Mouse (Mus musculus) midbrain, embryonic 13.5 days (tissue): ENCODE results near the gene Pdcl2. TPM values are rescaled to one million over a fixed set of nuclear protein-coding genes. Genes with fewer than 3 reads are reported as not detected.

Experiments
- ATAC-seq: fragments of 200-750 bp; cut with Nextera tagmentation; 2 replicates; pipeline ENCODE4 v1.8.0; 2017; ENCODE audit warnings: mild to moderate bottlenecking, moderate TSS enrichment, moderate library complexity
- H3K27ac ChIP-seq: fragments of 300-500 bp; sonication (generic); 2 replicates; pipeline ENCODE4 v1.5.1; 2015; ENCODE audit warnings: inconsistent platforms, mild to moderate bottlenecking, moderate library complexity
- H3K27me3 ChIP-seq: fragments of 300-500 bp; sonication (generic); 2 replicates; pipeline ENCODE4 v1.6.1; 2015; ENCODE audit warnings: mild to moderate bottlenecking, inconsistent platforms
- H3K36me3 ChIP-seq: fragments of 300-500 bp; sonication (generic); 2 replicates; pipeline ENCODE4 v1.6.1; 2015; ENCODE audit warnings: mild to moderate bottlenecking, inconsistent platforms
- H3K4me1 ChIP-seq: fragments of 300-500 bp; sonication (generic); replicated peaks from 2 replicates; pipeline ENCODE4 v1.6.1; 2015; ENCODE audit warnings: inconsistent platforms
- H3K4me2 ChIP-seq: fragments of 300-500 bp; sonication (generic); replicated peaks from 2 replicates; pipeline ENCODE4 v1.6.1; 2015; ENCODE audit warnings: moderate library complexity, mild to moderate bottlenecking, inconsistent platforms
- H3K4me3 ChIP-seq: fragments of 300-500 bp; sonication (generic); replicated peaks from 2 replicates; pipeline ENCODE4 v1.5.1; 2015; ENCODE audit warnings: mild to moderate bottlenecking, inconsistent platforms
- H3K9ac ChIP-seq: fragments of 300-500 bp; sonication (generic); replicated peaks from 2 replicates; pipeline ENCODE4 v1.6.1; 2015; ENCODE audit warnings: mild to moderate bottlenecking, inconsistent platforms
- H3K9me3 ChIP-seq: fragments of 300-500 bp; sonication (generic); 2 replicates; pipeline ENCODE4 v1.6.1; 2016; ENCODE audit warnings: mild to moderate bottlenecking, inconsistent platforms
- WGBS: fragments of 180-500 bp; shearing (Covaris S2); methylation state at CpG from one replicate; pipeline ENCODE4 v1.1.7; 2015; 5-methylcytosine and 5-hydroxymethylcytosine counted together
- polyA plus RNA-seq: library from polyadenylated mRNA; unstranded; fragments of >200 nt; fragmentation: Nextera tagmentation; extraction: Ambion mirVana; gene quantifications from 2 replicates; pipeline ENCODE4 v1.2.1, GENCODE M21; 2015

The Pdcl2 gene
- polyA plus RNA-seq: not detected in 2 replicates

- no peak within 1 kb of the TSS for H3K4me2 ChIP-seq
- H3K9ac ChIP-seq: no peak within 1 kb of the TSS
- WGBS: 90% methylated on average over 7 of the region's 7 CpGs
- no peaks in the 10 kb centered on the region for H3K4me1 ChIP-seq
- H3K27me3 ChIP-seq: no peaks in the 10 kb centered on the region
- no peak within 1 kb of the TSS for H3K27ac ChIP-seq
- H3K9me3 ChIP-seq: no peaks in the 10 kb centered on the region
- ATAC-seq: no peak
- H3K4me3 ChIP-seq: no peak within 1 kb of the TSS
- H3K36me3 ChIP-seq: no peaks in the 10 kb centered on the region
These were observed at the start of gene Pdcl2 for GRCm38 (mm10) chr5:76330953-76331352. Gene Pdcl2, minus strand, starts transcription at chr5:76331156.

GRCm38 (mm10) chr5:76379216-76379615, 48.3 kb upstream of the Pdcl2 start:
- WGBS: 45% methylated on average over 3 of the region's 3 CpGs
- no peaks in the 10 kb centered on the region for H3K4me1 ChIP-seq
- no peak for ATAC-seq
- no peaks in the 10 kb centered on the region for H3K27me3 ChIP-seq
- H3K36me3 ChIP-seq: no peaks in the 10 kb centered on the region
- no peak overlapping the region for H3K27ac ChIP-seq
- no peak overlapping the region for H3K4me2 ChIP-seq
- no peaks in the 10 kb centered on the region for H3K9me3 ChIP-seq
- no peak overlapping the region for H3K9ac ChIP-seq
- H3K4me3 ChIP-seq: no peak overlapping the region

GRCm38 (mm10) chr5:76369215-76369840, 38.4 kb upstream of the Pdcl2 start:
- no peaks in the 10 kb centered on the region for H3K36me3 ChIP-seq
- 86% methylated on average over 8 of the region's 8 CpGs for WGBS
- no peak overlapping the region for H3K27ac ChIP-seq
- H3K9ac ChIP-seq: no peak overlapping the region
- H3K27me3 ChIP-seq: peaks cover 10% of the 10 kb centered on the region
- no peaks in the 10 kb centered on the region for H3K9me3 ChIP-seq
- H3K4me1 ChIP-seq: no peaks in the 10 kb centered on the region
- H3K4me3 ChIP-seq: no peak overlapping the region
- H3K4me2 ChIP-seq: no peak overlapping the region
- no peak for ATAC-seq

GRCm38 (mm10) chr5:76365406-76365805, 34.5 kb upstream of the Pdcl2 start:
- no peak overlapping the region for H3K27ac ChIP-seq
- H3K4me1 ChIP-seq: peaks cover 12% of the 10 kb centered on the region
- H3K36me3 ChIP-seq: no peaks in the 10 kb centered on the region
- 39% methylated on average over 5 of the region's 5 CpGs for WGBS
- no peak for ATAC-seq
- H3K4me2 ChIP-seq: no peak overlapping the region
- H3K9ac ChIP-seq: no peak overlapping the region
- peaks cover 31% of the 10 kb centered on the region for H3K27me3 ChIP-seq
- no peak overlapping the region for H3K4me3 ChIP-seq
- no peaks in the 10 kb centered on the region for H3K9me3 ChIP-seq

- ATAC-seq: peak; percentile 65; the same call in 1 of the 2 replicates
- 4% methylated on average over 35 of the region's 35 CpGs for WGBS
- H3K4me2 ChIP-seq: peak within 1 kb of the TSS; percentile 75
- H3K9ac ChIP-seq: peak within 1 kb of the TSS; percentile 49
- peaks cover 12% of the 10 kb centered on the region for H3K4me1 ChIP-seq
- no peaks in the 10 kb centered on the region for H3K9me3 ChIP-seq
- H3K4me3 ChIP-seq: peak within 1 kb of the TSS; percentile 40
- peaks cover 31% of the 10 kb centered on the region for H3K27me3 ChIP-seq
- H3K36me3 ChIP-seq: no peaks in the 10 kb centered on the region
- no peak within 1 kb of the TSS for H3K27ac ChIP-seq
These were observed 32.6 kb upstream of the Pdcl2 start, which contains the start of gene Nmu for GRCm38 (mm10) chr5:76363453-76364104. Gene Nmu, minus strand, starts transcription at chr5:76363788.

GRCm38 (mm10) chr5:76360786-76361185, 29.8 kb upstream of the Pdcl2 start:
- 92% methylated on average over 4 of the region's 4 CpGs for WGBS
- H3K4me3 ChIP-seq: no peak overlapping the region
- H3K4me1 ChIP-seq: peaks cover 12% of the 10 kb centered on the region
- no peaks in the 10 kb centered on the region for H3K9me3 ChIP-seq
- no peak for ATAC-seq
- peaks cover 31% of the 10 kb centered on the region for H3K27me3 ChIP-seq
- no peak overlapping the region for H3K4me2 ChIP-seq
- H3K27ac ChIP-seq: no peak overlapping the region
- H3K9ac ChIP-seq: no peak overlapping the region
- H3K36me3 ChIP-seq: no peaks in the 10 kb centered on the region

GRCm38 (mm10) chr5:76360057-76360456, 29.1 kb upstream of the Pdcl2 start:
- WGBS: 71% methylated on average over 1 of the region's 1 CpGs
- Histone ChIP-seq H3K27ac (no peak overlapping the region), H3K36me3 (no peaks in the 10 kb centered on the region), H3K9me3 (no peaks in the 10 kb centered on the region), H3K4me3 (no peak overlapping the region), H3K4me2 (no peak overlapping the region), H3K9ac (no peak overlapping the region), H3K4me1 (peaks cover 12% of the 10 kb centered on the region), H3K27me3 (peaks cover 27% of the 10 kb centered on the region)
- ATAC-seq: no peak

GRCm38 (mm10) chr5:76351953-76352611, 21.1 kb upstream of the Pdcl2 start:
- Histone ChIP-seq H3K36me3 (no peaks in the 10 kb centered on the region), H3K4me1 (no peaks in the 10 kb centered on the region), H3K27me3 (no peaks in the 10 kb centered on the region), H3K9me3 (no peaks in the 10 kb centered on the region), H3K27ac (0 out of 2 replicates have a peak overlapping the region, but pooled peaks have one; percentile 5), H3K4me3 (no peak overlapping the region), H3K9ac (no peak overlapping the region), H3K4me2 (no peak overlapping the region)
- ATAC-seq: no peak
- WGBS: 38% methylated on average over 7 of the region's 7 CpGs

- WGBS: 91% methylated on average over 5 of the region's 5 CpGs
- ATAC-seq: no peak
- Histone ChIP-seq H3K27ac (no peak overlapping the region), H3K4me3 (no peak overlapping the region), H3K36me3 (no peaks in the 10 kb centered on the region), H3K9ac (no peak overlapping the region), H3K27me3 (no peaks in the 10 kb centered on the region), H3K9me3 (no peaks in the 10 kb centered on the region), H3K4me2 (no peak overlapping the region), H3K4me1 (no peaks in the 10 kb centered on the region)
These were observed 20.6 kb upstream of the Pdcl2 start for GRCm38 (mm10) chr5:76351537-76351936.

- no peak overlapping the region for H3K27ac ChIP-seq
- no peaks in the 10 kb centered on the region for H3K27me3 ChIP-seq
- H3K9ac ChIP-seq: no peak overlapping the region
- WGBS: 58% methylated on average over 2 of the region's 2 CpGs
- no peaks in the 10 kb centered on the region for H3K9me3 ChIP-seq
- H3K4me2 ChIP-seq: no peak overlapping the region
- H3K4me1 ChIP-seq: no peaks in the 10 kb centered on the region
- no peak for ATAC-seq
- no peaks in the 10 kb centered on the region for H3K36me3 ChIP-seq
- no peak overlapping the region for H3K4me3 ChIP-seq
These were observed 15.2 kb upstream of the Pdcl2 start for GRCm38 (mm10) chr5:76346137-76346536.

GRCm38 (mm10) chr5:76340931-76341330, 10.0 kb upstream of the Pdcl2 start:
- 86% methylated on average over 2 of the region's 2 CpGs for WGBS
- Histone ChIP-seq H3K4me2 (no peak overlapping the region), H3K9me3 (no peaks in the 10 kb centered on the region), H3K27ac (no peak overlapping the region), H3K4me1 (no peaks in the 10 kb centered on the region), H3K27me3 (no peaks in the 10 kb centered on the region), H3K4me3 (no peak overlapping the region), H3K36me3 (no peaks in the 10 kb centered on the region), H3K9ac (no peak overlapping the region)
- ATAC-seq: no peak

GRCm38 (mm10) chr5:76337100-76337499, 6.1 kb upstream of the Pdcl2 start:
- H3K4me3 ChIP-seq: no peak overlapping the region
- 87% methylated on average over 8 of the region's 8 CpGs for WGBS
- H3K4me2 ChIP-seq: no peak overlapping the region
- no peak overlapping the region for H3K27ac ChIP-seq
- H3K27me3 ChIP-seq: no peaks in the 10 kb centered on the region
- H3K9ac ChIP-seq: no peak overlapping the region
- H3K9me3 ChIP-seq: no peaks in the 10 kb centered on the region
- no peak for ATAC-seq
- H3K36me3 ChIP-seq: no peaks in the 10 kb centered on the region
- H3K4me1 ChIP-seq: no peaks in the 10 kb centered on the region
